Mouse (Mus musculus): Measurements from ENCODE around the gene Oasl2. TPM values are rescaled to one million over a fixed set of nuclear protein-coding genes. Genes with fewer than 3 reads are reported as not detected.
"Not testable (repeated sequence)": the region's sequence is repeated elsewhere in the genome, so short reads cannot be mapped to it uniquely, and the experiment has no call there.

The Oasl2 gene
- polyA plus RNA-seq, 1 experiment from 2014 or later, result 24.1 TPM

DNA sequence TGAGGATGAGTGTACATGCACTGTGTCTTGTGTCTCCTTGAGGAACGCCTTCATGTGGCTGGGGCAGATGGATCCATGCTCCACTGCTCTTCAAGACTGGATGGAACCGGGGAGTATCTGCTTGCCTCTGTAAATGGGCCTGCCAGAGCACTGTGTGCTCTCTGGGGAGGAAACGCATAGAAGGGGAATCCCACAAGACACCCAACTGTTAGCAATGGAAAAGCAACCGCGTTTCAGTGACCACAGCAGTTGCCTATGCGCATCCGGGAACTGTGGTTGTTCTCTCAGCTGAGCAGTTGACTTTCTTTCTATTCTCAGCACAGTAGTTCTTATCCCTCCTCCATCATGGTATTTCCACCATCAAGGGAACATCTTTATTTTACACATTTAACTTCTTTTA, 31.9 kb upstream of the Oasl2 start:
- no peak for TF ChIP-seq CTCF (IDR thresholded peaks at IDR 0.05; ENCODE audit: low read depth)
- ATAC-seq (replicated peaks; ENCODE audit: low FRiP score, low read depth), result no peak
- WGBS, result 72% methylated on average over 7 of the region's 7 CpGs
- no peak for DNase-seq (ENCODE audit: low spot score)
- Histone ChIP-seq H3K9ac (ENCODE audit: low read depth, low read length) (no peak overlapping the region), H3K27me3 (ENCODE audit: insufficient read depth, low read length) (no peaks in the 10 kb centered on the region), H3K9me3 (replicated peaks; ENCODE audit: low read length) (no peaks in the 10 kb centered on the region), H3K4me2 (ENCODE audit: low read length) (no peak overlapping the region), H3K36me3 (ENCODE audit: insufficient read depth, low read length) (no peaks in the 10 kb centered on the region), H3K4me1 (replicated peaks; ENCODE audit: insufficient read depth, low read length) (0 out of 2 replicates have a peak, but pooled peaks cover 3% of the 10 kb centered on the region), H3K27ac (no peak overlapping the region), H3K4me3 (replicated peaks; ENCODE audit: low read depth, low read length) (no peak overlapping the region)

DNA sequence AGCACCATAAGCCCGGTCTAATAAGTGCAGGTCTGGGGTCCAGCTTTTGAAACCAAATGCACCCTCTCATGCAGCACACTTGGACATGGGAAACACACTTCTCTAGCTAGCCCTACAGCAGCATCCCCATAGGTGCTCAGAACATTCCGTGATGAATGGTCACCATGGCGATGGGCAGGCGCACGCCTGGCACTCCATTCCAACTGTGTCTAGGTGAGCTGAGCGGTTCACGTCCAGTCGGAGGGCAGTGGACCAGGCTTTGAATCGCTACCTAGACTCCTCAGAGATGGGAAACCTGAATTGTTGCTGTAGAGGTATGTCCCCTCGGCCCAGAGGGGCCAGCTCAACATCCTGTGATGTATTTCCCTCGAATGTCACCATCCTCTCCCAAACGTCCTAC, 31.5 kb upstream of the Oasl2 start:
- TF ChIP-seq CTCF (IDR thresholded peaks at IDR 0.05; ENCODE audit: low read depth), result no peak
- WGBS, result 89% methylated on average over 12 of the region's 12 CpGs
- no peak for ATAC-seq (replicated peaks; ENCODE audit: low FRiP score, low read depth)
- H3K27me3 ChIP-seq (ENCODE audit: insufficient read depth, low read length), result no peaks in the 10 kb centered on the region
- H3K4me1 ChIP-seq (replicated peaks; ENCODE audit: insufficient read depth, low read length), result 0 out of 2 replicates have a peak, but pooled peaks cover 3% of the 10 kb centered on the region
- no peak overlapping the region for H3K27ac ChIP-seq
- H3K36me3 ChIP-seq (ENCODE audit: insufficient read depth, low read length), result no peaks in the 10 kb centered on the region
- no peak for DNase-seq (ENCODE audit: low spot score)
- no peak overlapping the region for H3K4me3 ChIP-seq (replicated peaks; ENCODE audit: low read depth, low read length)
- H3K4me2 ChIP-seq (ENCODE audit: low read length), result no peak overlapping the region
- H3K9me3 ChIP-seq (replicated peaks; ENCODE audit: low read length), result no peaks in the 10 kb centered on the region
- H3K9ac ChIP-seq (ENCODE audit: low read depth, low read length), result no peak overlapping the region

DNA sequence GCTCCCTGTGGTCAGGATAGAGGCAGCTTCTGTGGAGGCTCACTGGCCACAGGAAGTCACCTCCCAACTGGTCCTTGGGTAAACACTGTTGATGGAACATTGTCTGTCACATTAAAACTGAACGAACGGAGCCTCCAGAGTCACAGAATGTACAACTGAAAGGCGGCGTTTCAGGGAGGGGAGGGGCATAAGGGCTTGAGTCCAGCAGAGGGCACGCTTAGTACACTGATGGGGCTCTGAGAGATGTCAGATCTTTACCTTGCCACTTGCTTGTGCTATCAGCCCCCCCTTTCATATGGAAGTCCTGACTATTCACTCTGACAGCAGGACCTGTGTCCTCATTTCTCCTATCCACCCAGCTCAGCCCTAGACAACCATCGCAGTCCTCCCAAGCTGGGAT, 20.9 kb upstream of the Oasl2 start:
- peak; percentile 54 for DNase-seq (ENCODE audit: low spot score)
- H3K27ac ChIP-seq, result no peak overlapping the region
- 0 out of 2 replicates have a peak, but pooled peaks have one; percentile 36 for ATAC-seq (replicated peaks; ENCODE audit: low FRiP score, low read depth)
- H3K4me1 ChIP-seq (replicated peaks; ENCODE audit: insufficient read depth, low read length), result 0 out of 2 replicates have a peak, but pooled peaks cover 3% of the 10 kb centered on the region
- no peaks in the 10 kb centered on the region for H3K9me3 ChIP-seq (replicated peaks; ENCODE audit: low read length)
- WGBS, result 41% methylated on average over 6 of the region's 6 CpGs
- H3K4me2 ChIP-seq (ENCODE audit: low read length), result peak overlapping the region; percentile 8; the same call in 1 of the 2 replicates
- no peaks in the 10 kb centered on the region for H3K27me3 ChIP-seq (ENCODE audit: insufficient read depth, low read length)
- no peak overlapping the region for H3K9ac ChIP-seq (ENCODE audit: low read depth, low read length)
- H3K36me3 ChIP-seq (ENCODE audit: insufficient read depth, low read length), result no peaks in the 10 kb centered on the region
- peak; percentile 64 for TF ChIP-seq CTCF (IDR thresholded peaks at IDR 0.05; ENCODE audit: low read depth)
- no peak overlapping the region for H3K4me3 ChIP-seq (replicated peaks; ENCODE audit: low read depth, low read length)

DNA sequence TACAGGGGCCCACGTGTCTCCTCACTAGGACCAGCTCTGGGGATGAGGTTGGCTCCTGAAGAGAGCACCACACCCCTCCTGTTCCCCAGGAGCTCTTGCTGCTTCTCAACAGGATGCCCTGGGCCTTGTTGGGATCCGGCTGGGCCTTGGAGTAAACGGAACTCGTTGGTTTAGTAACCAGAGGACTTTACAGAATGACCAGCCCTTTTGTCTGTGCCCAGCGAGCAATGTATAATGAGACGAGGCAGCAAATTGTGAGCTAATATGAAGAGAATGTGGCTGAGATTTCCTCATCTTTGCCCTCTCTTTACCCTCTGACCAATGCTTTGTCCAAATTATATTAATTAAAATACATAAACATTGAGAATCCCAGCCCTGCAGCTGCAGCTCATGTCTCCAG, 20.4 kb upstream of the Oasl2 start:
- Histone ChIP-seq H3K4me3 (replicated peaks; ENCODE audit: low read depth, low read length) (no peak overlapping the region), H3K36me3 (ENCODE audit: insufficient read depth, low read length) (no peaks in the 10 kb centered on the region), H3K27ac (no peak overlapping the region), H3K4me2 (ENCODE audit: low read length) (no peak overlapping the region), H3K4me1 (replicated peaks; ENCODE audit: insufficient read depth, low read length) (0 out of 2 replicates have a peak, but pooled peaks cover 3% of the 10 kb centered on the region), H3K9ac (ENCODE audit: low read depth, low read length) (no peak overlapping the region), H3K9me3 (replicated peaks; ENCODE audit: low read length) (no peaks in the 10 kb centered on the region), H3K27me3 (ENCODE audit: insufficient read depth, low read length) (no peaks in the 10 kb centered on the region)
- no peak for DNase-seq (ENCODE audit: low spot score)
- no peak for ATAC-seq (replicated peaks; ENCODE audit: low FRiP score, low read depth)
- no peak for TF ChIP-seq CTCF (IDR thresholded peaks at IDR 0.05; ENCODE audit: low read depth)
- WGBS, result 48% methylated on average over 6 of the region's 6 CpGs

DNA sequence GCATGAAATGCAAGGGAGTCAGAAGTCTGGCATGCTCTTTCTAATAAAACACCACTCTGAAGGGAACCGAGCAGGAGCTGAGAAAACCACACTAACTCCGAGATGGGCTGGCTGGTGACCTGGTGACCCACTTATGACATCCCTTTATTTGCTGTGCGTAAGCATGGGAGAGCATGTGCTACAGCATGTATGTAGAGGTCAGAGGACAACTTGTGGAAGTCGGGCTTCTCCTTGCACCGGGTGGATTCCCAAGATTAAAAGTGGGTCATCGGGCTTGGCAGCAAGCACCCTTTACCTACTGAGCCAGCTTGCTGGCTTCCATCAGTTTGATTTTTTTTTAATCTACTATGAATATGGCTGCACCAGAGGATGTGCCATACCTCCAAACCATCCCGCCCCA, 19.2 kb upstream of the Oasl2 start:
- no peak overlapping the region for H3K9ac ChIP-seq (ENCODE audit: low read depth, low read length)
- H3K9me3 ChIP-seq (replicated peaks; ENCODE audit: low read length), result no peaks in the 10 kb centered on the region
- no peak overlapping the region for H3K27ac ChIP-seq
- ATAC-seq (replicated peaks; ENCODE audit: low FRiP score, low read depth), result no peak
- no peak for DNase-seq (ENCODE audit: low spot score)
- H3K4me3 ChIP-seq (replicated peaks; ENCODE audit: low read depth, low read length), result no peak overlapping the region
- no peaks in the 10 kb centered on the region for H3K36me3 ChIP-seq (ENCODE audit: insufficient read depth, low read length)
- 0 out of 2 replicates have a peak, but pooled peaks cover 3% of the 10 kb centered on the region for H3K4me1 ChIP-seq (replicated peaks; ENCODE audit: insufficient read depth, low read length)
- TF ChIP-seq CTCF (IDR thresholded peaks at IDR 0.05; ENCODE audit: low read depth), result no peak
- no peak overlapping the region for H3K4me2 ChIP-seq (ENCODE audit: low read length)
- no peaks in the 10 kb centered on the region for H3K27me3 ChIP-seq (ENCODE audit: insufficient read depth, low read length)
- WGBS, result 56% methylated on average over 7 of the region's 7 CpGs

DNA sequence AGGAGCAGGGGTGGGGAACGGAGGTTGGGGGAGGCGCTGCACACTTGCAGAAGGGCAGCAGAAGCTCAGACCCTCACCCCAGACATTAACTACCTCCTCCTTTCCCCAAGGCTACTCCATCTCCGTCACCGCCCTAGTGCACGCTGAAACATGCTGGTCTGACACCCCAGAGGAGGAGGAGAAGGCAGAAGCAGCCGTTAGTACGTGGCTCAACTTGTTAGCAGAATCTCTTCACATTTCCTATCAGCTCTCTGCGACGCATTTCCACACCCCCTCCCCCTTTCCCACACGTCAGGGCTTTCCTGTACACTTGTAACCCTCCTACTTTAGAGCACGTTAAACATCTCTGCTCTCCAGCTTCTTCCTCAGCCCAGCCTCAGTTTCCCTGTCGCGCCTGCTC, 17.3 kb upstream of the Oasl2 start:
- H3K36me3 ChIP-seq (ENCODE audit: insufficient read depth, low read length), result no peaks in the 10 kb centered on the region
- no peak for DNase-seq (ENCODE audit: low spot score)
- no peaks in the 10 kb centered on the region for H3K9me3 ChIP-seq (replicated peaks; ENCODE audit: low read length)
- no peak for ATAC-seq (replicated peaks; ENCODE audit: low FRiP score, low read depth)
- WGBS, result 45% methylated on average over 13 of the region's 13 CpGs
- H3K27me3 ChIP-seq (ENCODE audit: insufficient read depth, low read length), result no peaks in the 10 kb centered on the region
- 0 out of 2 replicates have a peak, but pooled peaks cover 3% of the 10 kb centered on the region for H3K4me1 ChIP-seq (replicated peaks; ENCODE audit: insufficient read depth, low read length)
- no peak overlapping the region for H3K9ac ChIP-seq (ENCODE audit: low read depth, low read length)
- no peak for TF ChIP-seq CTCF (IDR thresholded peaks at IDR 0.05; ENCODE audit: low read depth)
- H3K4me3 ChIP-seq (replicated peaks; ENCODE audit: low read depth, low read length), result no peak overlapping the region
- no peak overlapping the region for H3K27ac ChIP-seq
- H3K4me2 ChIP-seq (ENCODE audit: low read length), result no peak overlapping the region

DNA sequence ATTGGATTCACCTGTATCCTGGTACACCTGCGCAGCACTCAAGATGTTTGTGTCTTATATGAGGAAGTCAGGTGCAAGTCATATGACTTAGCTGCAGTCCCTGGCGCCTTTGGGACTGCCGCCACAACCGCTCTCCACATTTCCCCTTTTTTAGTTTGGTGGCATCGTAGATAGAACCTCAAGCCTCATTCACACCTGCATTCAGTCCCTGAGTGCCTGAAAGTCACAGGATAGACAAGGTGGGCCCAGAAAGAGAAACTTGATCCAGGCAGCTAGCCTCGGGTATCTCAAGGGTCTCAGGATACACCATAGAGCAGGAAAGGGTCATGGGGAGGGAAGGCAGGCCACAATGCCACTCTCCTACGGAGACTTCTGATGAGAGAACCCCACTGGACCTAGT, 14.4 kb upstream of the Oasl2 start:
- not testable (repeated sequence) for ATAC-seq (replicated peaks; ENCODE audit: low FRiP score, low read depth); DNase-seq (ENCODE audit: low spot score); H3K4me1 ChIP-seq (replicated peaks; ENCODE audit: insufficient read depth, low read length); H3K27ac ChIP-seq; H3K36me3 ChIP-seq (ENCODE audit: insufficient read depth, low read length); H3K4me2 ChIP-seq (ENCODE audit: low read length); H3K9ac ChIP-seq (ENCODE audit: low read depth, low read length); H3K27me3 ChIP-seq (ENCODE audit: insufficient read depth, low read length); H3K9me3 ChIP-seq (replicated peaks; ENCODE audit: low read length); H3K4me3 ChIP-seq (replicated peaks; ENCODE audit: low read depth, low read length)
- WGBS, result 87% methylated on average over 6 of the region's 7 CpGs

Measured in kidney, postnatal 0 days (tissue).